Mouse (Mus musculus) layer of hippocampus, adult 2 months (tissue): ENCODE results near the gene Gm7073. TPM values are rescaled to one million over a fixed set of nuclear protein-coding genes. Genes with fewer than 3 reads are reported as not detected.

Source experiments
- DNase-seq, 2 experiments: peaks; one replicate each; pipeline ENCODE4 v3.0.0; 2022; ENCODE audit warnings: low spot score in 2 of 2
- H3K27ac ChIP-seq: fragments of 200-600 bp; 2 replicates; pipeline ENCODE4 v1.8.1; 2022
- H3K4me3 ChIP-seq: fragments of 200-600 bp; 2 replicates; pipeline ENCODE4 v1.8.1; 2022; ENCODE audit warnings: mild to moderate bottlenecking
- CTCF ChIP-seq: fragments of 200-600 bp; conservative IDR thresholded peaks from 2 replicates; pipeline ENCODE4 v1.8.1; 2022; ENCODE audit warnings: antibody characterized with exemption, mild to moderate bottlenecking, moderate library complexity
- microRNA-seq, 2 experiments: library from miRNA; unstranded; fragments of <30 nt; microRNA quantifications; one replicate each; pipeline ENCODE4 v1.2.0; 2021
- total RNA-seq, 2 experiments: library from RNA; stranded (reverse); gene quantifications; 2 replicates each; pipeline ENCODE4 v1.2.3; 2021

The Gm7073 gene
- total RNA-seq, 2 experiments from 2014 or later = not detected

- DNase-seq = no peak
- H3K4me3 ChIP-seq = no peak overlapping the region
- TF ChIP-seq CTCF = no peak
- H3K27ac ChIP-seq = no peak overlapping the region
Measured at GRCm38 (mm10) chrX:60414563-60415111, 124.4 kb downstream of the Gm7073 start.

DNA sequence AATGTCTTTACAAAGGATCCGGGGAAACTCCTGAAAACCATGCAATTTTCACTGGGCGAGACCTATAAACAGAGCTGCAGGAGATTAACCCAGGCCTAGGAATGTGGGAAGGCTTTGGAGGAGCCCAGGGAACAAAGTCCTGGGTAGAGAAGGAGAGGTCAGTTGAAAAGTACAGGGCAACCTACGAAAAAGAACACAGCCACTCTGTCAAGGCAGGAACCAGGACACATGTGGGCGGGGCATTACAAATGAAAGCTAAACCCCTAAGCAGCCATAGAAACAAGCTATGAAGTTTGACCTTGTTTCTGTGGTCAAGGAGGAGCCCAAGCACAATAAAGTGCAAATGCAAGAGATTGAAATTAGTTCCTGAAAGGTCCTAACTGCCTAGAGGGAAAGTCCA lies 133.4 kb downstream of the Gm7073 start:
- Histone ChIP-seq H3K27ac (no peak overlapping the region), H3K4me3 (no peak overlapping the region)
- TF ChIP-seq CTCF = no peak
- DNase-seq = no peak

DNA sequence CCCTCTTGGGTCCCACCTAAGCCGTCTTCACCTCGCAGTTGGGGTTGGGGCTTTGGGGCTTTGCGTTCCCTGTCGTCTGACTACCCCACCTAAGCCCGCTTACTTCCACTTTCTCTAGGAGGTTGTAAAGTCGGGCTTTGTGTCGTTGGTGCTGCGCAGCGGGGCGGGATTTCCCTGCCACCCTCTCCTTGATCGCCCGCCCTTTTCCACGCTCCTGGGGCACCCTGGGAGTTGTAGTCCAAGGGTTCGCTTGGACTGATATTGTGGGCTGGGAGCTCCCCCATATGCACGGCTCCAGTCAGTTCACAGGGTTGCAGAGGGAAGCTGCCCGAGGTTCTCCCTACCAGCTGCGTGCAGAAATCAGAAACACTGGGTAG lies 134.4 kb downstream of the Gm7073 start:
- TF ChIP-seq CTCF = peak; percentile 72
- peak overlapping the region; percentile 74 for H3K4me3 ChIP-seq
- peak overlapping the region; percentile 91 for H3K27ac ChIP-seq
- DNase-seq = peak; percentile 84 to 91

- H3K4me3 ChIP-seq = peak overlapping the region; percentile 74
- no peak for TF ChIP-seq CTCF
- peak overlapping the region; percentile 91 for H3K27ac ChIP-seq
- DNase-seq = peak in 1 of 2 experiments; percentile 25
Measured at GRCm38 (mm10) chrX:60403764-60404667, 135.0 kb downstream of the Gm7073 start.

GRCm38 (mm10) chrX:60403062-60403763 lies 135.8 kb downstream of the Gm7073 start:
- H3K4me3 ChIP-seq = peak overlapping the region; percentile 70
- TF ChIP-seq CTCF = no peak
- peak overlapping the region; percentile 80 for H3K27ac ChIP-seq
- no peak for DNase-seq

GRCm38 (mm10) chrX:60394292-60394691 lies 144.8 kb downstream of the Gm7073 start:
- DNase-seq = no peak
- H3K4me3 ChIP-seq = no peak overlapping the region

GRCm38 (mm10) chrX:60386852-60387251 lies 152.2 kb downstream of the Gm7073 start:
- Histone ChIP-seq H3K4me3 (no peak overlapping the region), H3K27ac (no peak overlapping the region)
- TF ChIP-seq CTCF = no peak
- no peak for DNase-seq

More at GRCm38 (mm10) chrX:60394292-60394691, 144.8 kb downstream of the Gm7073 start:
- no peak for TF ChIP-seq CTCF
- H3K27ac ChIP-seq = no peak overlapping the region

Small RNA genes lying within 50 kb of the gene (microRNA-seq; reads per million reads assigned to microRNA genes)
- gene Mir505 = 46.4 to 147 reads per million in 2 experiments

Other genes starting within 250 kb of the Gm7073 start
- gene Atp11c, start 53.4 kb upstream of the Gm7073 start, total RNA-seq = 10 to 100 TPM in 1 of 2 experiments, 1 to 10 TPM in 1; 8.6 to 11.3 TPM